Mouse (Mus musculus) cerebellum, postnatal 10 days (tissue): ENCODE data around the gene Gmeb2.

ENCODE experiments used
- DNase-seq, 2 experiments: peaks; one replicate each; pipeline ENCODE4 v3.0.0; 2021; ENCODE audit warnings: mixed read lengths in 2 of 2

Gmeb2 gene

DNA sequence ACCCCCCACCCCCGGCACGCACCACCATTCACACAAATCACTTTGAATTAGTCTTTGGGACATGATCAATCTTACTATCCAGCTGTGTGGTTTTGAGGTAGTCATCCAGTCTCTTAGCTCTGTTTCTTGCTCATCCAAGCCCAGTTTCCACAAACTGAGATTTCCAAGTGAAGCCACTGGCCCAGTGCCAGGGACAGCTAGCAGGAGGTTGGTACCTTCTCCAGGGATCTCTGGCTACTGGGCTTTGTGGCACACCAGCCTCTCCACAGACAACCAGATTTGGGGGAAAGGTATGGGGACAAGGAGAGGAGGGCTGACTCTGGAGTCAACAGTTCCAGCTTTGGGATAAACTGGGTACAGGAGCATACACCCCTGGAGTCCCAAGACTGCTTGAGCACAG lies 67.5 kb downstream of the Gmeb2 start:
- peak; percentile 34 to 52 for DNase-seq

- peak; percentile 78 for DNase-seq
These were observed 68.2 kb downstream of the Gmeb2 start, which contains the start of gene Fndc11 for GRCm38 (mm10) chr2:181219538-181220216. Fndc11 (plus strand) TSS chr2:181220013.

GRCm38 (mm10) chr2:181218881-181219485 lies 68.9 kb downstream of the Gmeb2 start:
- DNase-seq: no peak

DNA sequence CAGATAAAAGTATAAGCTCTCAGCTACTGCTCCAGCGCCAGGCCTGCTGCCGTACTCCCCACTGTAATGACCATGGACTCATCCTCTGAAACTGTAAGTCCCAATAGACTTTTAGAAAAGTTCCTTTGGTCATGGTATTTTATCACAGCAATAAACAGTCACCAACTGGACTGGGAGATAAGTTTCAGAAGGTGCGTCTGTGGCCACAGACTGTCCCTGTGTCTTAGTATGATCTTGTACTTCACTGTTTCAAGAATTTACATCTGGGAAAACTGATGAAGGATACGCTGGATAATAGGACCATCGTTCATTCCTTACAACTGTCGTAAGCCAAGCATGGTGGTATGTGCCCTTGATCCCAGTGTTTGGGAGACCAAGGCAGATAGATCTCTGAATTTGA lies 71.8 kb downstream of the Gmeb2 start:
- DNase-seq: no peak

DNA sequence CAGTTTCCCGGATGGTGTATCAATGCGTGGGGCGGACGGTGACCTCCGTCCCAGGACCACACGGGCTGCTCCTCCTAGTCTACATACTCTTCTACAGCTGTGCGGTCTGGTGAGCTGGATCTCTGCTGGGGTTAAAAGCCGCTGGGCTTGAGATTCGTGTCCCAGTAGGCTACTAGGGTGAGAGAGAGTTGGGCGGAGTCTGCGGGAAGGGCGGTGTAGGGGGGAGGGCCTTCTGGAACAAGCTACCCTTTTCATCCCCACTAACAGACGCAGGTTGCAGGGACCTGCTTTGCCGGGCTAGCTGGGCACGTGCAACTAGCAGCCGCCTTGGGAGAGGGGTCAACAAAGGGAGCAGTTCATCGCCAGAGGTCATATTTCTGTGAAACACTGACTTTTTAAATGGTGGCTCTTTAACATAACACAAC lies 74.8 kb downstream of the Gmeb2 start, which contains the start of gene Srms:
Gene Srms, minus strand, starts transcription at position 165 of the 425 bp plus-strand sequence.
- DNase-seq: no peak

- DNase-seq: no peak
These were observed 75.3 kb downstream of the Gmeb2 start for GRCm38 (mm10) chr2:181212389-181213020.

DNA sequence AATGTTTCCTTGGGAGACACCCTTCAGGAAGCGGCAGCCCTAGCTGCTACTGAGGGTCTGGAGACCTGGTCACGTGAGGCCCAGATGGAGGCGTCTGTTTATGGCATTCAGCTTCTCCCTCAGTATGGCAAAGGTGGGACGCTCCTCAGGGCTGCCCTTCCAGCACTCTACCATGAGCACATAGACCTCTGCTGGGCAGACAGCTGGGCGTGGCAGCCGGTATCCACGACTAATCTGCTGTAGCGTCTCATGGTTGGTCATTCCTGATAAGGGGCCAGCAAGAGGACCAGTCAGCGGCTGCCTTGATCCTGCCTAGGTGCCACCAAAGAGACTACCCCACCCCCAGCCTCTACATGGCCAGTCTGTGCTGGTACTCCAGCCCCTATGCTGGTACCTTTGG lies 81.7 kb downstream of the Gmeb2 start:
- no peak for DNase-seq

GRCm38 (mm10) chr2:181205678-181206077 lies 82.2 kb downstream of the Gmeb2 start:
- no peak for DNase-seq

- DNase-seq: no peak
These were observed 84.9 kb downstream of the Gmeb2 start for GRCm38 (mm10) chr2:181202886-181203285.

GRCm38 (mm10) chr2:181202422-181202821 lies 85.4 kb downstream of the Gmeb2 start, which contains the start of gene Ptk6:
Ptk6 (minus strand) TSS chr2:181202789.
- DNase-seq: no peak

GRCm38 (mm10) chr2:181201606-181202005 lies 86.2 kb downstream of the Gmeb2 start:
- no peak for DNase-seq
